10 mouse cellular contexts compared by ENCODE assay signal in genomic region chr8:125997550-125997949, GRCm38 (mm10). TPM values are rescaled to one million over a fixed set of nuclear protein-coding genes. Genes with fewer than 3 reads are reported as not detected.
DNase-seq lines count a peak whose midpoint lies in the region; ATAC-seq and TF ChIP-seq lines count a peak whose summit lies in the region.
"Had no signal": no experiment of that assay in that cellular context is flagged by ENCODE, and none has a peak within 500 bp of the region (broad histone marks: within the 10 kb centered on the region; RNA-seq: fewer than 3 reads in every experiment).

No protein-coding gene starts in this region.

- WGBS in lung, embryonic 14.5 days: 50% methylated on average over 5 of the region's 5 CpGs
- WGBS in lung, adult 2 months: 53% methylated on average over 5 of the region's 5 CpGs
- WGBS in hindbrain, embryonic 15.5 days: 55% methylated on average over 5 of the region's 5 CpGs
- WGBS in small intestine, adult 2 months: 30% methylated on average over 5 of the region's 5 CpGs

- TF ChIP-seq POLR2A in lung, adult 2 months (IDR thresholded peaks at IDR 0.05; ENCODE audit: borderline replicate concordance, extremely low read depth, low read depth, low read length): no peak
- no peak for TF ChIP-seq POLR2A in small intestine, adult 2 months (IDR thresholded peaks at IDR 0.05; ENCODE audit: low read depth, low read length)

- peak overlapping the region; percentile 56 for H3K4me3 ChIP-seq in lung, embryonic 14.5 days (ENCODE audit: low read depth, low read length)
- H3K4me3 ChIP-seq in lung, adult 2 months (replicated peaks; ENCODE audit: extremely low read depth, low read depth, low read length): no peak overlapping the region
- peak overlapping the region; percentile 62 for H3K4me3 ChIP-seq in hindbrain, embryonic 15.5 days
- H3K4me3 ChIP-seq in small intestine, adult 2 months (ENCODE audit: low read depth, low read length): peak overlapping the region; percentile 2; the same call in 1 of the 2 replicates

- ATAC-seq in lung, embryonic 14.5 days (ENCODE audit: insufficient read depth): no peak
- ATAC-seq in hindbrain, embryonic 15.5 days (ENCODE audit: low FRiP score, low read depth): no peak
- no peak for ATAC-seq in inflammation-experienced regulatory T-cells, adult 6 months
- ATAC-seq: Patski had no signal

- no peaks in the 10 kb centered on the region for H3K36me3 ChIP-seq in lung, embryonic 14.5 days (ENCODE audit: insufficient read depth)
- no peaks in the 10 kb centered on the region for H3K36me3 ChIP-seq in hindbrain, embryonic 15.5 days
- H3K36me3 ChIP-seq in small intestine, adult 2 months (ENCODE audit: control insufficient read depth, insufficient read depth, low read length): no peaks in the 10 kb centered on the region

- peaks cover 5% of the 10 kb centered on the region; the same call in 1 of the 2 replicates for H3K4me1 ChIP-seq in lung, embryonic 14.5 days (ENCODE audit: insufficient read depth)
- H3K4me1 ChIP-seq in lung, adult 2 months (ENCODE audit: control insufficient read depth, insufficient read depth, low read length): no peaks in the 10 kb centered on the region
- peaks cover 42% of the 10 kb centered on the region for H3K4me1 ChIP-seq in hindbrain, embryonic 15.5 days (replicated peaks)
- H3K4me1 ChIP-seq in small intestine, adult 2 months (ENCODE audit: control insufficient read depth, insufficient read depth, insufficient read length, low read length): peaks cover 14% of the 10 kb centered on the region; the same call in 1 of the 2 replicates

- peak; percentile 53 to 62 for DNase-seq in cerebellum, postnatal 10 days
- no peak for DNase-seq in cerebellum, adult 11-12 months
- DNase-seq in lung, embryonic 14.5 days: no peak
- no peak for DNase-seq in lung, adult 2 months
- DNase-seq in ovary, postnatal 10 days (ENCODE audit: low spot score): no peak
- DNase-seq: layer of hippocampus, postnatal 36 days had no signal

- H3K9ac ChIP-seq in lung, embryonic 14.5 days: no peak overlapping the region
- 0 out of 2 replicates have a peak overlapping the region, but pooled peaks have one; percentile 10 for H3K9ac ChIP-seq in hindbrain, embryonic 15.5 days

- H3K27ac ChIP-seq in lung, embryonic 14.5 days (ENCODE audit: low read depth): no peak overlapping the region
- H3K27ac ChIP-seq in hindbrain, embryonic 15.5 days (replicated peaks): no peak overlapping the region
- H3K27ac ChIP-seq in small intestine, adult 2 months (ENCODE audit: insufficient read depth, low read depth, low read length): 0 out of 2 replicates have a peak overlapping the region, but pooled peaks have one; percentile 3

- H3K4me2 ChIP-seq in lung, embryonic 14.5 days: peak overlapping the region; percentile 74
- H3K4me2 ChIP-seq in hindbrain, embryonic 15.5 days: peak overlapping the region; percentile 76

- no peak for TF ChIP-seq CTCF in lung, embryonic 14.5 days (IDR thresholded peaks at IDR 0.05; ENCODE audit: low read depth)
- TF ChIP-seq CTCF in lung, adult 2 months (IDR thresholded peaks at IDR 0.05; ENCODE audit: insufficient read depth, low read length): no peak
- TF ChIP-seq CTCF in small intestine, adult 2 months (IDR thresholded peaks at IDR 0.05; ENCODE audit: extremely low read depth, insufficient read length, insufficient replicate concordance, low read depth, low read length): no peak

- H3K27me3 ChIP-seq in lung, embryonic 14.5 days (ENCODE audit: insufficient read depth, low read length): peaks cover 34% of the 10 kb centered on the region
- H3K27me3 ChIP-seq in hindbrain, embryonic 15.5 days: peaks cover 7% of the 10 kb centered on the region; the same call in 1 of the 2 replicates
- no peaks in the 10 kb centered on the region for H3K27me3 ChIP-seq in small intestine, adult 2 months (ENCODE audit: control insufficient read depth, insufficient read depth, low read length)
- H3K27me3 ChIP-seq: Patski had no signal

- H3K9me3 ChIP-seq in lung, embryonic 14.5 days (ENCODE audit: low read depth, low read length): no peaks in the 10 kb centered on the region
- H3K9me3 ChIP-seq in hindbrain, embryonic 15.5 days: no peaks in the 10 kb centered on the region

RNA-seq across cellular contexts. Expression of gene Kcnk1, which starts 2.6 kb away (rescaled TPM):
- 48.3 and 49.0 TPM in 2 replicates for polyA plus RNA-seq in lung, embryonic 14.5 days (2014; fragmentation: Nextera tagmentation; extraction: Ambion mirVana)
- 14.7 and 23.9 TPM in 2 replicates for polyA plus RNA-seq in lung, adult 2 months (2012; rRNA removed)
- 25.0 and 25.9 TPM in 2 replicates for polyA plus RNA-seq in hindbrain, embryonic 15.5 days (2015; fragmentation: Nextera tagmentation; extraction: Ambion mirVana)
- polyA plus RNA-seq in small intestine, adult 2 months (2012; rRNA removed): 30.0 and 40.5 TPM in 2 replicates
- not detected for polyA plus RNA-seq in inflammation-experienced regulatory T-cells, adult 6 months (2017; shearing (Covaris generic))

Comparison
In these comparisons a context has a peak if more than half of its experiments do, and no peak if none do; other contexts are left out.
1. DNase-seq: peak in cerebellum, postnatal 10 days (2 of 2); none in cerebellum, adult 11-12 months (single experiment), lung, embryonic 14.5 days (single experiment), lung, adult 2 months (single experiment) and ovary, postnatal 10 days (single experiment).
2. RNA of gene Kcnk1, which starts 2.6 kb away (polyA plus RNA-seq): 48.3 to 49.0 TPM in lung, embryonic 14.5 days, 30.0 to 40.5 TPM in small intestine, adult 2 months, 25.0 to 25.9 TPM in hindbrain, embryonic 15.5 days and 14.7 to 23.9 TPM in lung, adult 2 months; not detected in inflammation-experienced regulatory T-cells, adult 6 months; every median in the first group is over 10 times any median in the second.